Mouse (Mus musculus) liver, adult 2 months (tissue): ENCODE results near the gene Thsd1. TPM values are rescaled to one million over a fixed set of nuclear protein-coding genes. Genes with fewer than 3 reads are reported as not detected.
"Not testable (repeated sequence)": the region's sequence is repeated elsewhere in the genome, so short reads cannot be mapped to it uniquely, and the experiment has no call there.

ENCODE experiments used
- DNase-seq: peaks from one replicate; pipeline ENCODE4 v3.0.0-alpha.2; 2011; ENCODE audit warnings: low read depth, low spot score; ENCODE audit errors: extremely low read depth
- H3K27ac ChIP-seq: fragments of 200-500 bp; replicated peaks from 2 replicates; pipeline ENCODE4 v1.5.1; 2012; ENCODE audit warnings: low read depth, mild to moderate bottlenecking, control low read depth, inconsistent platforms, low read length; ENCODE audit not compliant: insufficient read depth
- H3K27me3 ChIP-seq: fragments of 200-500 bp; 2 replicates; pipeline ENCODE4 v1.6.1; 2012; ENCODE audit warnings: mild to moderate bottlenecking, moderate library complexity, low read length, inconsistent platforms; ENCODE audit not compliant: control insufficient read depth, insufficient read depth
- H3K36me3 ChIP-seq: fragments of 200-500 bp; 2 replicates; pipeline ENCODE4 v1.6.1; 2012; ENCODE audit warnings: low read length, inconsistent platforms; ENCODE audit not compliant: control insufficient read depth, insufficient read depth
- H3K4me1 ChIP-seq: fragments of 200-500 bp; 2 replicates; pipeline ENCODE4 v1.6.1; 2011; ENCODE audit warnings: low read length; ENCODE audit not compliant: control insufficient read depth, insufficient read depth
- H3K4me3 ChIP-seq: fragments of 200-500 bp; 2 replicates; pipeline ENCODE4 v1.5.1; 2011; ENCODE audit warnings: low read depth, mild to moderate bottlenecking, control low read depth, low read length, moderate library complexity; ENCODE audit not compliant: insufficient read depth
- H3K79me2 ChIP-seq: fragments of 200-500 bp; 2 replicates; pipeline ENCODE4 v1.6.1; 2012; ENCODE audit warnings: inconsistent platforms, mild to moderate bottlenecking, low read length, moderate library complexity; ENCODE audit not compliant: control insufficient read depth, insufficient read depth
- H3K9ac ChIP-seq: fragments of 200-500 bp; 2 replicates; pipeline ENCODE4 v1.6.1; 2012; ENCODE audit warnings: low read depth, mild to moderate bottlenecking, control low read depth, inconsistent platforms, low read length
- CTCF ChIP-seq: fragments of 200-500 bp; IDR thresholded peaks from 2 replicates; pipeline ENCODE4 v1.5.1; 2011; ENCODE audit warnings: low read depth, low read length, control low read depth
- POLR2A ChIP-seq: fragments of 200-500 bp; IDR thresholded peaks from 2 replicates; pipeline ENCODE4 v1.6.1; 2011; ENCODE audit warnings: low read length, control low read depth; ENCODE audit not compliant: insufficient read depth; ENCODE audit errors: extremely low read depth
- WGBS: fragments of 180-500 bp; shearing (Covaris S2); methylation state at CpG from one replicate; pipeline ENCODE4 v1.1.7; 2018; 5-methylcytosine and 5-hydroxymethylcytosine counted together
- polyA plus RNA-seq: library from polyadenylated mRNA; depleted of rRNA; stranded (reverse); fragments of >200 nt; gene quantifications from 2 replicates; pipeline ENCODE4 v1.2.3, GENCODE M21; 2012; rRNA removed
- total RNA-seq: library from RNA; depleted of rRNA; stranded (reverse); fragments of >200 nt; gene quantifications from 2 replicates; pipeline ENCODE4 v1.2.3, GENCODE M21; 2014; rRNA removed

The Thsd1 gene
- total and polyA plus RNA-seq, 2 experiments = 1.9 to 2.1 TPM

DNA sequence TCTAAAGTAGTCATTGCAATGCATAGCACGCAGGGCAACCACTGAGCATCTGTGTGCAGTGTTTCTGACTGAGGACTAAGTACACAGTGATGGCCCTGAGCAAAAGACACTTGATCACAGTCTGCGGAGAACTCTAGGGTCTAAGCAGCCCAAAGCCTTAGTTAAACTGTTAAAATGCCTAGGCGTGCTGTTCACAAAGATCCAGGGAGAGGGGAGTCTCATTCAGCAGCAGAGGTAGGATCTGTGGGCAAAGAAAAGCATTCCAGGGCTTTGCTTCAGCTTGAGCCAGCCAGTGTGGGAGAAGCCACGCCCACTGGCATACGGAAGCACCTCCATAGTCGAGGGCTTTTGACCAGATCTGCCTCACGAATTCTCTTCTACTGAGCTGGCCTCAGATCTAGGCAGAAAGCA, 75.8 kb downstream of the Thsd1 start:
- H3K27me3 ChIP-seq = no peaks in the 10 kb centered on the region
- no peak overlapping the region for H3K27ac ChIP-seq
- H3K36me3 ChIP-seq = no peaks in the 10 kb centered on the region
- no peaks in the 10 kb centered on the region for H3K4me1 ChIP-seq
- H3K4me3 ChIP-seq = no peak overlapping the region
- H3K9ac ChIP-seq = no peak overlapping the region
- no peak for TF ChIP-seq CTCF
- no peak for TF ChIP-seq POLR2A
- no peak for DNase-seq
- no peaks in the 10 kb centered on the region for H3K79me2 ChIP-seq
- WGBS = 28% methylated on average over 7 of the region's 7 CpGs

- not testable (repeated sequence) for H3K4me3 ChIP-seq, H3K79me2 ChIP-seq, H3K27me3 ChIP-seq, H3K27ac ChIP-seq, DNase-seq, H3K36me3 ChIP-seq, H3K9ac ChIP-seq, H3K4me1 ChIP-seq
- WGBS = 84% methylated on average over 9 of the region's 9 CpGs
Observed at GRCm38 (mm10) chr8:22304045-22304444, 76.9 kb downstream of the Thsd1 start.

- no peak overlapping the region for H3K9ac ChIP-seq
- no peak for TF ChIP-seq POLR2A
- TF ChIP-seq CTCF = no peak
- H3K27ac ChIP-seq = no peak overlapping the region
- no peaks in the 10 kb centered on the region for H3K79me2 ChIP-seq
- WGBS = 53% methylated on average over 10 of the region's 10 CpGs
- no peaks in the 10 kb centered on the region for H3K27me3 ChIP-seq
- H3K4me3 ChIP-seq = no peak overlapping the region
- no peaks in the 10 kb centered on the region for H3K4me1 ChIP-seq
- H3K36me3 ChIP-seq = no peaks in the 10 kb centered on the region
- no peak for DNase-seq
Observed at GRCm38 (mm10) chr8:22306999-22307398, 79.9 kb downstream of the Thsd1 start.

Other genes with a start within 250 kb of the Thsd1 start
- 9.8 and 14.5 TPM in 2 replicates for gene Atp7b, start 167.0 kb upstream of the Thsd1 start, total RNA-seq
- gene Atp7b, start 167.0 kb upstream of the Thsd1 start, polyA plus RNA-seq = 10.7 and 12.5 TPM in 2 replicates
- gene Alg11, start 166.6 kb upstream of the Thsd1 start, total RNA-seq = 15.2 and 22.2 TPM in 2 replicates
- gene Alg11, start 166.6 kb upstream of the Thsd1 start, polyA plus RNA-seq = 4.8 and 11.6 TPM in 2 replicates
- 0.20 and 0.28 TPM in 2 replicates for gene Nek5, start 102.3 kb upstream of the Thsd1 start, total RNA-seq
- 0.04 and 0.10 TPM in 2 replicates for gene Nek5, start 102.3 kb upstream of the Thsd1 start, polyA plus RNA-seq
- gene Nek3, start 60.9 kb upstream of the Thsd1 start, total RNA-seq = 1.1 and 1.5 TPM in 2 replicates
- 0.56 and 0.71 TPM in 2 replicates for gene Nek3, start 60.9 kb upstream of the Thsd1 start, polyA plus RNA-seq
- 0.65 and 1.7 TPM in 2 replicates for gene Ckap2, start 41.5 kb upstream of the Thsd1 start, total RNA-seq
- gene Ckap2, start 41.5 kb upstream of the Thsd1 start, polyA plus RNA-seq = 0.10 and 0.18 TPM in 2 replicates
- gene Vps36, start 34.5 kb upstream of the Thsd1 start, total RNA-seq = 11.2 and 14.4 TPM in 2 replicates
- gene Vps36, start 34.5 kb upstream of the Thsd1 start, polyA plus RNA-seq = 7.0 and 7.8 TPM in 2 replicates
- gene Tpte, start 56.1 kb downstream of the Thsd1 start, total RNA-seq = not detected in 2 replicates
- not detected in 2 replicates for gene Tpte, start 56.1 kb downstream of the Thsd1 start, polyA plus RNA-seq
- 228 and 265 TPM in 2 replicates for gene Slc25a15, start 171.3 kb downstream of the Thsd1 start, total RNA-seq
- 107 and 143 TPM in 2 replicates for gene Slc25a15, start 171.3 kb downstream of the Thsd1 start, polyA plus RNA-seq
- gene Mrps31, start 184.0 kb downstream of the Thsd1 start, total RNA-seq = 34.9 and 35.7 TPM in 2 replicates
- 9.4 and 9.5 TPM in 2 replicates for gene Mrps31, start 184.0 kb downstream of the Thsd1 start, polyA plus RNA-seq